Mouse (Mus musculus): ENCODE measurements at regions not wholly inside any gene's neighbourhood (a gene's known extent, or its start where the extent isn't known, plus 50 kb on each side); places are given as distances from the start of the nearest gene placed in this dataset.

DNA sequence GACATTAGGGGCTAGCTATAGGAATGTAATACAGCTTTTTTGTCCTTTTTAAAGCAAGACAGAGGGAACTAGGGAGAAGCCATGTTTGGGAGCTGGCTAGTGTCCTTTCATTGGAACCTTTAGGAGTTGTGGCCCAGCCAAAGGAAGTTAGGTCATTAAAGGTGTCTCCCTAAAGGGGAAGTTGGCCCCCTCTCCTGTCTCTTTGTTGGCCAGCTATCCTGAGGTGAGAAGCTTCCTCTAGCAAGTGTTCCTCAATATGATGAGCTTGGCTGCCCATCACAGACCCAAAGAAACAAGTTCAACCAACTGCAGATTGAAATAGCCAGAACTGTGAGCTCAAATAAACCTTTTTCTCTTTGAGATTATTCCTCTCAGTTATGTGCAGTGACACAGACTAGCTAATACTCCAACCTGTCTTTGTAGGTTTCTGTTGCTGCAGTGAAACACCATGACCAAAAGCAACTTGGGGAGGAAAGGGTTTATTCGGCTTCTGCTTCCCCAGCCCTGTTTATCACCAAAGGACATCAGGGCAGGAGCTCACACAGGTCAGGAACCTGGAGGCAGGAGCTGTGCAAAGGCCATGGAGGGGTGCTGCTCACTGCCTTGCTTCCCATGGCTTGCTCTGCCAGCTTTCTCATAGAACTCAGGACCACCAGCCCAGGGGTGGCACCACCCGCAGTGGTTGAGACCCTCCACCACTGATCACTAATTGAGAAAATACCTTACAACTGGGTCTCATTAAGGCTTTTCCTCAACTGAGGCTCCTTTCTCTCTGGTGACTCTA, 94.0 kb upstream of the Ccn6 start:
- intact Hi-C loops (cut with DNase I): no loop called here
- DNase-seq: no peak

- intact Hi-C loops (cut with DNase I): no loop called here
- DNase-seq: no peak
Measured at GRCm38 (mm10) chr10:39254561-39254960, 91.0 kb upstream of the Ccn6 start.

DNA sequence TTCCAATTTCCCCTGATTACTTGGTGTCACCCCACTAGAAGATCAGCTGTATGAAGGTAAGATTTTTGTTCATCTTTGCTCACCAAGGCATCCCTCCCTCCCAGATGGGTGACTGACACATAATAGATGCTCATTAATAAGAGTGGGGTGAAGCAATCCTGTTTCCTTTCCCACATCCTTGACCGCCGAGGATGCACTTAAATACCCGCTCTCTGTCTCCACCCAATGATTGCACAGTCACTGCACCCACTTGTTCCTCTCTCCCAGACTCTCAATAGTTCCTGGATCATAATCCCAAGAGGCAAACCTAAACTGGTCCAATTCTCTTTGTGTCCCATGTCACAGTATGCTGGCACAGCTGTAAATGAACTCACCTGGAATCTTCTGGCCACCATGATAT, 86.4 kb upstream of the Ccn6 start:
- DNase-seq: no peak
- intact Hi-C loops (cut with DNase I): no loop called here

DNA sequence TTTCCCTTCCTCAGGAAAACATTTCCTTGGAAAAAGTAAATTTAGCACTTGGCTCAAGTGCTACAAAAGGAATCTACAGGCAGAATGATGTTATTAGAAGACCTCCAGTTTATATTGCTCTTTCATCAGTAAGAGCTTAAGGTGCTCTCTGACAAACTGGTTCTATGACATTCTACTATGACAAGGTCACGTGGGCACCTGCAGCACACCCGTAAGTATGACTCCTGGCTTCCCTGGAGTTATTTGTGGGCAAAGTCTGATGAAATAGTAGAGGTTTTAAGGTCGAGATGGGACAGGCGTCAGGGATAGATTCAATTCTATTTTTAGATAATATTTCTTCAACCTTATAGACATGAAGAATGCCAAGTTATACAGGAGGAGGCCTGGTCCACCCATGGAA, 84.9 kb upstream of the Ccn6 start:
- no peak for DNase-seq
- intact Hi-C loops (cut with DNase I): no loop called here

GRCm38 (mm10) chr10:39246984-39247383, 83.4 kb upstream of the Ccn6 start:
- DNase-seq: no peak
- intact Hi-C loops (cut with DNase I): no loop called here

- intact Hi-C loops (cut with DNase I): no loop called here
- no peak for DNase-seq
Measured at GRCm38 (mm10) chr10:39245141-39245540, 81.5 kb upstream of the Ccn6 start.

DNA sequence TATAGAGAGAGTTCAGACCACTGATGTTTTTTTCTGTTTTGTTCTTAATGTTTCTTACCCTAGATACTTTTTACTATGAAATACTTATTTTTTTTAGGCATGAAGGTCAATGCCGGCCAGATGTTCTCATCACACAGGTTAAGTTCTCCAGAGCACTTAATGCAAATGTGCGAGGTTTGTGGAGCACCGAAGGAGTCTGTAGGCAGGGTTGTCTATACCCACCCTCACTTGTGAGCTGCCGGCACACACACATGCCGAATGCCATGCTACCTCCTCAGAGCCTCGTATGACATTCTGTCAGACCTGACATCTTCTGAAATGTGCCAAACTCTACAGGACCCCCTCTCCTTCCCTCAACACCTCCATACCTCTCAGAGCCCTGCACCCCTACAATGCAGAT, 80.5 kb upstream of the Ccn6 start:
- intact Hi-C loops (cut with DNase I): loop anchor here (5.0 kb wide), 3 partner anchors 128 to 218 kb away; no protein-coding TSS in a partner anchor
- DNase-seq: no peak

GRCm38 (mm10) chr10:39242398-39242797, 78.8 kb upstream of the Ccn6 start:
- DNase-seq: no peak
- intact Hi-C loops (cut with DNase I): loop anchor here (5.0 kb wide), 3 partner anchors 130 to 220 kb away; no protein-coding TSS in a partner anchor

DNA sequence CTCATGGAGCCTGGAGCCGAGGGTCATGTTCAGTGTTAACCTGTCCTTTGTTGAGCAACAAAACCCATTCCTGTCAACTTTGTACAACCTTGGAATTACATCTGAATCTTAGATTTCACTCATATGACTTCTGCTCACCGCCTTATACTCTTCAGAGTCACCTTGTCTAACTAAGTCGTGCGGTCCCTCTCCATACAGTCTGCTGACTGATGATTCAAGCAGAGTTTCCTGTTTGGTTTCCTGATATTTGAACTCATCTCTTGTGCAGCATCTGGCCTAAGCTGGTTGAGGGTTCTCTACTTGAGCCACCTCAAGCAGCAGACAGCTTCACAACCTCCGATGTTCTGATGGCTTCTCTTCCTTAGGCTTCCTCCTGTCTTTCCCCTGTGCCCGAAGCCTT, 78.3 kb upstream of the Ccn6 start:
- DNase-seq: no peak
- intact Hi-C loops (cut with DNase I): loop anchor here (5.0 kb wide), 3 partner anchors 130 to 220 kb away; no protein-coding TSS in a partner anchor

- DNase-seq: no peak
- intact Hi-C loops (cut with DNase I): loop anchor here (5.0 kb wide), 3 partner anchors 131 to 221 kb away; no protein-coding TSS in a partner anchor
Measured at GRCm38 (mm10) chr10:39241486-39241885, 77.9 kb upstream of the Ccn6 start.

DNA sequence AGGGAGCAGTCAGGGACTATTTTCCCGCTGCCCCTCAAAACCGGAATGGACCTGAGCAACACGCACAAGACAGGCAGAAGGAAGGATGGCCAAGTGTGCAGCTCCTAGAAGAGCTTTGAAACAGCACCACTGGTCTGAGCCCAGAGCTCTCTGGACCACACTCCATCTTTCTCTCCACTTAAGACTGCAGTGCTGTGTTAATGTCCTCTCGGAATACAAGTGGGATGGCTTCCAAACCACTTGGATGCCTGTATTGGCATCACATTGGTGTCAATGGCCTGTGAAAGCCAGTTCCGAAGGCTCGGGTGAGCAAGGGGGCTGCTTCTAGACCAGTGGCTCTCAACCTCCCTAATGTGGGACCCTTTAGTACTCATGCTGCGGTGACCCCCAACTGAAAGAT, 77.4 kb upstream of the Ccn6 start:
- intact Hi-C loops (cut with DNase I): loop anchor here (5.0 kb wide), 3 partner anchors 131 to 221 kb away; no protein-coding TSS in a partner anchor
- no peak for DNase-seq

GRCm38 (mm10) chr10:39240178-39240791, 76.7 kb upstream of the Ccn6 start:
- intact Hi-C loops (cut with DNase I): loop anchor here (5.0 kb wide), 3 partner anchors 132 to 222 kb away; no protein-coding TSS in a partner anchor

DNA sequence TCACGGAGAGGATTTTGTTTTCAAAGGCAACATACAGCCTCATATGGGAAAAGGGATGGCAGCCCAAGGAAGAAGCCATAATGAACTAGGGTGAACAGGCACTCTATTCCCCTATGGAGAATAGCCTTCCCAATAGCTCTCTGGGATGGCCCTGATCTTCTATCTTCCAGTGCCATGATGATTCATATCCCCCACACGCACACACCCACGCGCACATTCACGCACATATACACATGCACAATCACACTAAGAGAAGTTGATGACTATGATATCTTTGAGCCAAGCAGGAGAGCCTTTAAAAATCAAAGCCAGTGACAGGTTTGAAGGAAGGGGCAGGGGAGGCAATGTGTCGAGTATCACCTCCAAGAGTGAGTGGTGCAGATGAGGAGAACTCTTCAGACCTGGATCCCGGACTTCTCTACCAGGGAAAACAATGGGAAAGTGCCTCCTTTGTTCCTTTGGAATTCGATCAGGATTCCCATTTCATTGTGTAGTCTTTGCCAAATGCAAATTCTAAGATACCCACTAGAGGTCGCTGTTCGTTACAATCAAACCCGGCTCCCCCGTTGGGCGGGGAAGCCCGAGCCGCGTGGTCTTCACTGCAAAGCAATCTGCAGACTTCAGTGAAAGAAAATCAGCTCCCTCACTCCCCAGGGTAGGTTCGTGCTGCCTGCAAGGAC, 76.0 kb upstream of the Ccn6 start:
- DNase-seq: peak; percentile 44 to 55
- intact Hi-C loops (cut with DNase I): loop anchor here (1.0 to 5.0 kb wide), 4 partner anchors 133 to 280 kb away; no protein-coding TSS in a partner anchor

More at GRCm38 (mm10) chr10:39240178-39240791, 76.7 kb upstream of the Ccn6 start:
- DNase-seq: no peak

- intact Hi-C loops (cut with DNase I): no loop called here
- no peak for DNase-seq
Measured at GRCm38 (mm10) chr10:39238596-39238995, 75.0 kb upstream of the Ccn6 start.

GRCm38 (mm10) chr10:39237549-39237948, 74.0 kb upstream of the Ccn6 start:
- no peak for DNase-seq
- intact Hi-C loops (cut with DNase I): no loop called here

DNA sequence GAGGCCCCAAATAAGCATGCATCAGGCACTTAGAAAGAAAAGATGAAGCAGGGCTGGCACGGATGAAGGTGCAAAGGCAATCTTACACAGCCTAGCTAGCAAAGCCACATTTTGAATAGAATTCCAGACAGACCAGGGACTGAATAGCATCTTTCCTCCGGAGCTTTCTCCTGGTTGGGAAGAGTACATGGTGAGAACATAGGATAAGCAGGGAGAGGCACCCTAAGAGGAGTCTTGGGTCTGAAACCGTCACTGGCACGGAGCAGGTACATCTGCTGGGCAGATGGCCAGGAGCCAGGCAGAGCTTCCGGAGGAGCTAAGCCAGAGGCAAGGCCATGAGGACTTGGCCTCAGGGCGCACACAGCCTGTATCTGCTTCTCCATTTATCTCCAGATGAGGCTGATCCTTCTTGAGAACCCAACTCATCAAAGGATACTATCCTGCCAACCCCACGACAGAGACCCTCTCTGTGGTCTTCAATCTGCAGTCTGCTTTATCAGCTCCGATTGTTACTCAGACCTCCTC, 70.4 kb upstream of the Ccn6 start:
- DNase-seq: no peak
- intact Hi-C loops (cut with DNase I): loop anchor here (5.0 kb wide), 1 partner anchor 52 kb away; no protein-coding TSS in a partner anchor

DNA sequence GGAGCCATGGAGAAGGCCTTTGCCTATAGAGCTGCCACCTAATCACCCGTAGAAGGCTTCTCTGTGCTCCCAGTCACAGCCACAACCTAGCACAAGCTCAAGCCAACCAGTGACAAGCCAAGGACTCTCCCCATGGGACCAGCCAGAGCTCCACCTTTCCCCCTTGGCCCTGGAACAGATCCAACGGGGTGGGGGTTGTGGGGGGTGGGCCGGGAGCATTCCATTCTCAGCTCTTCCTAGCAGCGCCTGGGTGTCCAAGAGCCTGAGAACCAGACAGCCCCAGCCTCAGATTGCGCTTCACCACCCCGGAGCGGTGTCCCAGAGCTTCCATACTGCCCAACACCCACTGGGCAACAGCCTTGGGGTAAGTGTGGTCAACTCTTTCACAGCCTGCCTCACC, 69.6 kb upstream of the Ccn6 start:
- intact Hi-C loops (cut with DNase I): loop anchor here (5.0 kb wide), 1 partner anchor 51 kb away; no protein-coding TSS in a partner anchor
- DNase-seq: no peak

DNA sequence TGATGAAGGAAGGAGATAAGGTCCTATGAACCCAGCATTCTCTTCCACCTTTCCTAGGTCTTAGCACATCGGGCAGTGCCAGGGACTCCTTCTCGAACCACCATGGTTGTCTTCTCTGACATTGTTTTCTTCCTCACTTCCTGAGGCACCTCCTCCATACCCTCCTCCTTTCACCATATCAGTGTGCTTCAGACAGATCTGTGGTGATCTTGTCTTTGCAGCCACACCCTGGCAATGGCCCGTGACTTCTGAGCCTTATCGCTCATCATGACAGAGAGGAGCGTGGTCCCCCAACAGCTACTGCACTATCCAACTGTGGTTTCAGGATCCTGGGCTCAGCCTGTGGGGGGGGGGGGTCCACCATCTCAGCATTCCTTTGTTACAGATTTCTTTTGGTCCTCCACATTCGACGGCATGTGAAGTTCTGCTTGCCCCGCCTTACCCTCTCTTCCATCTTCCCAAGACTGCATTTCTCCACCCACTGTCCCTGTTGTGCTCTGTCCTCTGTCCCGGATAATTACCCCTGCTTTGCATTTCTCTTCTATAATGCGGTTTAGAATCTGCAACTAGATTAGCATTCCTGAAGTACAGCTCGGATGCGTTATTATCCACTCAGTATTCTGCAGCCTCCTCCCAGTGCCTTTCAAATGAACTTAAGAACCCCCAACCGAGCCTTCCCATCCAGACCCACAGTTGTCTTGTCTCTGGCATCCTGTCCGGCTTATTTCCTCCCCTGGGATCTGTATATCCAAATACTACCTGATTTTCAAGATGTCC, 67.2 kb upstream of the Ccn6 start:
- intact Hi-C loops (cut with DNase I): loop anchor here (5.0 kb wide), 1 partner anchor 49 kb away; no protein-coding TSS in a partner anchor
- DNase-seq: no peak

DNA sequence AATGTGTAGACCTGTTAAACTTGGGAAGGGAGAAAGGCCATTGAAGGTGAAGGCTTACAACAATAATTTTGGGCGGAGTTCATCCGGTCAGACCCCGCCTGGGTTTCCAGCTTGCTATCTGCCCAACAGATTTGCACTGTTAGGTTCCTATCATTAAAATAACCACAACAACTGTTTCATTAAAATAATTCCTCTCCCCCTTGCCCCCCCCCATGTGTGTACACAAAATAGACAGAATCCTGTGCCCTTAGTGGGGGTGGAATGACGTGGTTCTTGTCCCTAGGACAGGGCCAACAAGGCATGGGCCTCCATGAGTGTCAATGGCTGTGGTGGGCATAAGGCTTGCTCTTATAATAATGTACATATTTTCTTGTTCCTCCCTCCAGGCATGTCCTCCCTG, 65.6 kb upstream of the Ccn6 start:
- intact Hi-C loops (cut with DNase I): no loop called here

DNA sequence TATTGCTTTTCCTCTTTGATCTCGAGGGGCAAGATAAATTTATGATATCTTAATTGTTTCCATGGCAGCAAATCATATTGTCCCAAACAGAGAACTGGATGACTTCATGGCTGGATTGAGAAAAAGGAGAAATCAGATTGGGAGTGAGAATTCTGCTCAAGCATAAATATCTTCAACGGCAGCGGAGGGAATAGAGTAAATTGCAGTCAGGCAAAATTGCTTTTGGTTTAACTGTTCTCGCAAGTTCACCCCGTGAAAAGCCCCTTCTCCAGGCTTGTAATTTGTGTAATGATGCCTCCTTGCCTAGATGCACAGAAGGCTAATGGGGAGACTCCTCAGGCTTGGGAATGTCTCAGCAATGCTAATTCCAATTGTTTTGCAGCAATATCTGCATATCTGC, 64.4 kb upstream of the Ccn6 start:
- intact Hi-C loops (cut with DNase I): no loop called here
- DNase-seq: no peak

More for the DNA sequence above, 65.6 kb upstream of the Ccn6 start:
- no peak for DNase-seq
